8 mouse cellular contexts compared by ENCODE assay signal in genomic region chrX:140540500-140541114, GRCm38 (mm10). TPM values are rescaled to one million over a fixed set of nuclear protein-coding genes. Genes with fewer than 3 reads are reported as not detected.
DNase-seq lines count a peak whose midpoint lies in the region; ATAC-seq lines count a peak whose summit lies in the region.

No protein-coding gene starts in this region.

- no peak for ATAC-seq in heart, embryonic 11.5 days (replicated peaks; ENCODE audit: insufficient number of reproducible peaks, low FRiP score, low TSS enrichment)
- ATAC-seq in neural tube, embryonic 12.5 days (ENCODE audit: low FRiP score, low read depth) = no peak

- no peaks in the 10 kb centered on the region for H3K9me3 ChIP-seq in heart, embryonic 11.5 days (replicated peaks; ENCODE audit: control insufficient read depth, low read length)
- H3K9me3 ChIP-seq in neural tube, embryonic 12.5 days = no peaks in the 10 kb centered on the region

- peak overlapping the region; percentile 60 for H3K4me3 ChIP-seq in heart, embryonic 11.5 days (ENCODE audit: low read depth, low read length)
- H3K4me3 ChIP-seq in neural tube, embryonic 12.5 days = no peak overlapping the region

- H3K27me3 ChIP-seq in heart, embryonic 11.5 days (ENCODE audit: control insufficient read depth, insufficient read depth, low read length) = no peaks in the 10 kb centered on the region
- peaks cover 3% of the 10 kb centered on the region; the same call in 1 of the 2 replicates for H3K27me3 ChIP-seq in neural tube, embryonic 12.5 days (replicated peaks)

- intact Hi-C loops in heart, postnatal 14 days (cut with DNase I) = no loop called here

- peaks cover 7% of the 10 kb centered on the region; the same call in 1 of the 2 replicates for H3K4me1 ChIP-seq in heart, embryonic 11.5 days (ENCODE audit: control insufficient read depth, insufficient read depth, low read length)
- H3K4me1 ChIP-seq in neural tube, embryonic 12.5 days = no peaks in the 10 kb centered on the region; the same call in 1 of the 2 replicates

- no peak for DNase-seq in heart, postnatal 14 days
- no peak for DNase-seq in neural tube, embryonic 10.5 days (ENCODE audit: extremely low spot score, low spot score)
- peak; percentile 31 for DNase-seq in lung, postnatal 10 days
- DNase-seq in thymus, postnatal 4 days = peak; percentile 59
- no peak for DNase-seq in urinary bladder, adult 18-20 months (ENCODE audit: low spot score in 2 of 2)
- DNase-seq in urinary bladder, postnatal 14 days (ENCODE audit: low spot score) = no peak

- peak overlapping the region; percentile 6; the same call in 1 of the 2 replicates for H3K9ac ChIP-seq in heart, embryonic 11.5 days (ENCODE audit: low read depth, low read length)
- no peak overlapping the region for H3K9ac ChIP-seq in neural tube, embryonic 12.5 days

- WGBS in heart, embryonic 11.5 days (ENCODE audit: insufficient replicate concordance) = 73% methylated on average over 15 of the region's 15 CpGs
- whole genome bisulfite sequencing in neural tube, embryonic 12.5 days = 90% methylated on average over 15 of the region's 15 CpGs

- H3K27ac ChIP-seq in heart, embryonic 11.5 days (ENCODE audit: low read depth, low read length) = peak overlapping the region; percentile 46
- no peak overlapping the region for H3K27ac ChIP-seq in neural tube, embryonic 12.5 days

- H3K4me2 ChIP-seq in heart, embryonic 11.5 days = peak overlapping the region; percentile 70
- H3K4me2 ChIP-seq in neural tube, embryonic 12.5 days (replicated peaks) = 0 out of 2 replicates have a peak overlapping the region, but pooled peaks have one; percentile 66

- H3K36me3 ChIP-seq in heart, embryonic 11.5 days (ENCODE audit: control insufficient read depth, insufficient read depth, low read length) = no peaks in the 10 kb centered on the region
- H3K36me3 ChIP-seq in neural tube, embryonic 12.5 days = no peaks in the 10 kb centered on the region

RNA-seq across cellular contexts. Expression of gene Tsc22d3, which starts 59.9 kb away (rescaled TPM):
- polyA plus RNA-seq in heart, embryonic 11.5 days (2014; fragmentation: Nextera tagmentation; extraction: Ambion mirVana) = 184 and 203 TPM in 2 replicates
- 100 to 1,000 TPM; 256 to 263 TPM for total RNA-seq in heart, postnatal 14 days (2021)
- polyA plus RNA-seq in neural tube, embryonic 12.5 days (2016; fragmentation: Nextera tagmentation; extraction: Ambion mirVana) = 133 and 134 TPM in 2 replicates

Comparison
In these comparisons a context has a peak if more than half of its experiments do, and no peak if none do; other contexts are left out.
1. DNase-seq: peak in lung, postnatal 10 days (single experiment) and thymus, postnatal 4 days (single experiment); none in heart, postnatal 14 days (0 of 2), neural tube, embryonic 10.5 days (single experiment), urinary bladder, adult 18-20 months (0 of 2) and urinary bladder, postnatal 14 days (single experiment).